Mouse (Mus musculus) liver, embryonic 14.5 days (tissue): ENCODE measurements at regions not wholly inside any gene's neighbourhood (a gene's known extent, or its start where the extent isn't known, plus 50 kb on each side); places are given as distances from the start of the nearest gene placed in this dataset.

Experiments used
- CTCF ChIP-seq: IDR thresholded peaks from 2 replicates; pipeline ENCODE4 v1.5.1; 2016; ENCODE audit warnings: antibody characterized with exemption, low read depth, control low read depth
- EP300 ChIP-seq: IDR thresholded peaks from 2 replicates; pipeline ENCODE4 v1.6.1; 2016; ENCODE audit warnings: antibody characterized with exemption, low read depth

DNA sequence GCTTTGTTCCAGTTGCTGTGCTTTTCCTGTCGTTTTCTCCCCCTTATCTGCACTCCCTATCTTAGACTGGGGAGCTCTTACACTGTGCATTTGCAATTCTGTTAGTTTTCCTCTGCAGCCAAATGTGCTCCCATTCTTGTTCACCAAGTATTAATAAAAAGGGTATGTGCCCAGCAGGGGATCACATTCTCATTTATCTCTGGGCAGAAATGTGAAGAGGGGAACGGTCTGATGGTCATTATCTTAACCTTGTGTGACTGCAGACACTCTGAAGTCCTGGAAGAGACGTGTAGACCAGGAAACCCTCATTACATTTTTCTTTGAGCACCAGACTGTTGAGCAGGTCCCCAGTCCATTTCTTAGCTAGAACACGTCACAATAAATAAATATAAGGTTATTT is 336.6 kb downstream of the Rnd3 start:
- TF ChIP-seq EP300 (no peak), CTCF (no peak)
